Comparison of ENCODE assay signal across 22 mouse cellular contexts in genomic region chr13:9445533-9446294, GRCm38 (mm10).
DNase-seq lines count a peak whose midpoint lies in the region; ATAC-seq and TF ChIP-seq lines count a peak whose summit lies in the region.
"Had no signal": no experiment of that assay in that cellular context is flagged by ENCODE, and none has a peak within 500 bp of the region (broad histone marks: within the 10 kb centered on the region; RNA-seq: fewer than 3 reads in every experiment).

No protein-coding gene starts in this region.

- H3K4me3 ChIP-seq in heart, adult 2 months, result no peak overlapping the region
- no peak overlapping the region for H3K4me3 ChIP-seq in heart, postnatal 0 days (ENCODE audit: low read depth, low read length)
- no peak overlapping the region for H3K4me3 ChIP-seq in intestine, embryonic 15.5 days (replicated peaks)
- no peak overlapping the region for H3K4me3 ChIP-seq in myocyte
- H3K4me3 ChIP-seq: embryonic facial prominence, embryonic 10.5 days; forebrain, embryonic 15.5 days; hindbrain, embryonic 15.5 days; layer of hippocampus, adult 2 months; limb, embryonic 10.5 days; midbrain, embryonic 15.5 days; neural tube, embryonic 13.5 days had no signal

- no peak for TF ChIP-seq POLR2A in heart, adult 2 months (IDR thresholded peaks at IDR 0.05; ENCODE audit: insufficient read depth, low read depth, low read length)
- no peak for TF ChIP-seq POLR2A in myocyte (IDR thresholded peaks at IDR 0.05; ENCODE audit: insufficient read length, low read depth)

- H3K27me3 ChIP-seq in heart, adult 2 months (ENCODE audit: control insufficient read depth, insufficient read depth, low read length), result no peaks in the 10 kb centered on the region
- H3K27me3 ChIP-seq in heart, postnatal 0 days (ENCODE audit: control insufficient read depth, insufficient read depth, low read length), result no peaks in the 10 kb centered on the region
- H3K27me3 ChIP-seq in intestine, embryonic 15.5 days (replicated peaks), result no peaks in the 10 kb centered on the region
- H3K27me3 ChIP-seq in myocyte (ENCODE audit: control insufficient read depth, insufficient read depth, insufficient read length), result no peaks in the 10 kb centered on the region
- H3K27me3 ChIP-seq: forebrain, embryonic 15.5 days; hindbrain, embryonic 15.5 days; midbrain, embryonic 15.5 days; neural tube, embryonic 13.5 days had no signal

- no peak for TF ChIP-seq EP300 in heart, adult 2 months (IDR thresholded peaks at IDR 0.05; ENCODE audit: insufficient read depth, low read depth, low read length)
- no peak for TF ChIP-seq EP300 in heart, postnatal 0 days (IDR thresholded peaks at IDR 0.05; ENCODE audit: low read depth)

- 50% methylated on average over 6 of the region's 6 CpGs for WGBS in heart, adult 2 months
- 45% methylated on average over 6 of the region's 6 CpGs for WGBS in heart, postnatal 0 days
- 64% methylated on average over 6 of the region's 6 CpGs for WGBS in intestine, embryonic 15.5 days

- no peak for TF ChIP-seq CTCF in heart, adult 2 months (IDR thresholded peaks at IDR 0.05)
- TF ChIP-seq CTCF in heart, postnatal 0 days (IDR thresholded peaks at IDR 0.05; ENCODE audit: low read depth), result no peak

- peak overlapping the region; percentile 76 for H3K27ac ChIP-seq in heart, adult 2 months
- peak overlapping the region; percentile 94 for H3K27ac ChIP-seq in heart, postnatal 0 days (ENCODE audit: low read depth)
- no peak overlapping the region for H3K27ac ChIP-seq in intestine, embryonic 15.5 days
- H3K27ac ChIP-seq: embryonic facial prominence, embryonic 10.5 days; forebrain, embryonic 15.5 days; hindbrain, embryonic 15.5 days; layer of hippocampus, adult 2 months; limb, embryonic 10.5 days; macrophage; midbrain, embryonic 15.5 days; neural tube, embryonic 13.5 days had no signal

- peaks cover 31% of the 10 kb centered on the region for H3K36me3 ChIP-seq in heart, adult 2 months (ENCODE audit: control insufficient read depth, insufficient read depth, low read length)
- H3K36me3 ChIP-seq in heart, postnatal 0 days (replicated peaks; ENCODE audit: control insufficient read depth, insufficient read depth, low read length), result no peaks in the 10 kb centered on the region
- H3K36me3 ChIP-seq in intestine, embryonic 15.5 days, result no peaks in the 10 kb centered on the region
- no peaks in the 10 kb centered on the region for H3K36me3 ChIP-seq in myocyte (ENCODE audit: control insufficient read depth, insufficient read depth)
- H3K36me3 ChIP-seq: embryonic facial prominence, embryonic 10.5 days; forebrain, embryonic 15.5 days; hindbrain, embryonic 15.5 days; limb, embryonic 10.5 days; midbrain, embryonic 15.5 days had no signal

- no peak overlapping the region for H3K4me2 ChIP-seq in heart, postnatal 0 days (ENCODE audit: low read depth, low read length)
- no peak overlapping the region for H3K4me2 ChIP-seq in intestine, embryonic 15.5 days (replicated peaks)
- H3K4me2 ChIP-seq in myocyte (ENCODE audit: low read depth), result peak overlapping the region; percentile 24
- H3K4me2 ChIP-seq: forebrain, embryonic 15.5 days; hindbrain, embryonic 15.5 days; liver, embryonic 11.5 days; midbrain, embryonic 15.5 days; neural tube, embryonic 13.5 days had no signal

- no peak for ATAC-seq in heart, postnatal 0 days (ENCODE audit: insufficient read depth, low read depth)
- peak; percentile 74 for ATAC-seq in intestine, embryonic 15.5 days
- ATAC-seq: forebrain, embryonic 15.5 days; liver, postnatal 0 days; lung, postnatal 0 days; midbrain, embryonic 15.5 days had no signal

- no peaks in the 10 kb centered on the region; the same call in none of the 2 replicates for H3K79me2 ChIP-seq in heart, adult 2 months (replicated peaks; ENCODE audit: control insufficient read depth, insufficient read depth, low read length)
- peaks cover 8% of the 10 kb centered on the region for H3K79me2 ChIP-seq in myocyte (ENCODE audit: control insufficient read depth, insufficient read depth)

- H3K9ac ChIP-seq in heart, adult 2 months (ENCODE audit: low read depth, low read length), result no peak overlapping the region
- H3K9ac ChIP-seq in heart, postnatal 0 days (replicated peaks; ENCODE audit: low read depth, low read length), result no peak overlapping the region
- H3K9ac ChIP-seq in intestine, embryonic 15.5 days, result no peak overlapping the region
- H3K9ac ChIP-seq: forebrain, embryonic 15.5 days; hindbrain, embryonic 15.5 days; liver, postnatal 0 days; midbrain, embryonic 15.5 days; neural tube, embryonic 13.5 days had no signal

- H3ac ChIP-seq in myocyte (ENCODE audit: control insufficient read depth, insufficient read length), result no peak overlapping the region

- intact Hi-C loops in heart, adult 2 months (cut with DNase I), result no loop called here
- intact Hi-C loops in heart, postnatal 36 days (cut with DNase I), result no loop called here
- intact Hi-C loops in heart, postnatal 14 days (cut with DNase I), result no loop called here

- H3K4me1 ChIP-seq in heart, adult 2 months (ENCODE audit: control insufficient read depth, insufficient read depth, low read length), result peaks cover 8% of the 10 kb centered on the region
- peaks cover 37% of the 10 kb centered on the region for H3K4me1 ChIP-seq in heart, postnatal 0 days (ENCODE audit: control insufficient read depth, insufficient read depth)
- H3K4me1 ChIP-seq in intestine, embryonic 15.5 days (replicated peaks), result no peaks in the 10 kb centered on the region
- H3K4me1 ChIP-seq: embryonic facial prominence, embryonic 10.5 days; forebrain, embryonic 15.5 days; hindbrain, embryonic 15.5 days; limb, embryonic 10.5 days; midbrain, embryonic 15.5 days; neural tube, embryonic 13.5 days had no signal

- peak in 1 of 2 experiments; percentile 13 for DNase-seq in heart, adult 2 months
- DNase-seq in heart, postnatal 36 days, result no peak
- DNase-seq in heart, postnatal 0 days (ENCODE audit: low spot score), result no peak
- DNase-seq in heart, postnatal 14 days, result no peak
- DNase-seq in cerebellum, adult 9-11 months, result no peak
- DNase-seq: adrenal gland, postnatal 36 days; kidney, postnatal 10 days; liver, postnatal 0 days; retina, postnatal 1 day; right cerebral cortex, postnatal 25 days had no signal

- no peaks in the 10 kb centered on the region for H3K9me3 ChIP-seq in heart, postnatal 0 days (replicated peaks; ENCODE audit: control insufficient read depth, low read length)
- no peaks in the 10 kb centered on the region for H3K9me3 ChIP-seq in intestine, embryonic 15.5 days
- H3K9me3 ChIP-seq: embryonic facial prominence, embryonic 10.5 days; forebrain, embryonic 15.5 days; hindbrain, embryonic 15.5 days; limb, embryonic 10.5 days; midbrain, embryonic 15.5 days; neural tube, embryonic 13.5 days had no signal

TF ChIP-seq in myocyte, 11 proteins besides CTCF, POLR2A, EP300 and RAD21:
- no peak for TF ChIP-seq SRF (IDR thresholded peaks at IDR 0.05; ENCODE audit: control insufficient read depth, insufficient read length, low read depth)
- TF ChIP-seq USF1 (IDR thresholded peaks at IDR 0.05; ENCODE audit: low read depth), result no peak
- TF ChIP-seq E2F4 (IDR thresholded peaks at IDR 0.05; ENCODE audit: insufficient read depth), result no peak
- TF ChIP-seq CEBPB (IDR thresholded peaks at IDR 0.05; ENCODE audit: insufficient read depth, poor library complexity, severe bottlenecking), result no peak
- TF ChIP-seq MYOD1 (IDR thresholded peaks at IDR 0.05; ENCODE audit: control insufficient read depth in 1 of 3, insufficient read length in 2 of 3, low read depth in 2 of 3), result peak in 1 of 3 experiments; percentile 67
- TF ChIP-seq TCF12 (IDR thresholded peaks at IDR 0.05; ENCODE audit: insufficient read depth, poor library complexity, severe bottlenecking), result no peak
- no peak for TF ChIP-seq REST (IDR thresholded peaks at IDR 0.05; ENCODE audit: insufficient read depth, insufficient read length)
